Mouse (Mus musculus) MEL (cell line): ENCODE results near the gene Slc25a28. TPM values are rescaled to one million over a fixed set of nuclear protein-coding genes. Genes with fewer than 3 reads are reported as not detected.
A peak's percentile ranks its signal among the peaks of the same experiment; 100 is the strongest.

ENCODE experiments used
- DNase-seq: peaks from one replicate; pipeline ENCODE4 v3.0.0; 2011; ENCODE audit warnings: low read depth, low spot score
- H3K27ac ChIP-seq: 2 replicates; pipeline ENCODE4 v1.5.1; 2012; ENCODE audit warnings: low read depth, mild to moderate bottlenecking, control low read depth, low read length, moderate library complexity; ENCODE audit not compliant: control insufficient read depth
- H3K27me3 ChIP-seq, 2 experiments: fragments of 150-350 bp in 1 of 2; sonication (generic) in 1 of 2; 2 replicates each; pipeline ENCODE4 v1.6.1; 2012; ENCODE audit warnings: low read length in 2 of 2, mild to moderate bottlenecking in 2 of 2, improper control_type of control experiment in 1 of 2, moderate library complexity in 1 of 2; ENCODE audit not compliant: insufficient read depth in 2 of 2, control insufficient read depth in 1 of 2
- H3K36me3 ChIP-seq, 2 experiments: 2 replicates each; pipeline ENCODE4 v1.6.1; 2012 to 2014; ENCODE audit warnings: low read length in 2 of 2, improper control_type of control experiment in 1 of 2, inconsistent platforms in 1 of 2, mild to moderate bottlenecking in 1 of 2; ENCODE audit not compliant: insufficient read depth in 2 of 2, control insufficient read depth in 1 of 2
- H3K4me1 ChIP-seq, 2 experiments: fragments of 150-350 bp in 1 of 2; sonication (generic) in 1 of 2; 2 replicates each; pipeline ENCODE4 v1.6.1; 2012; ENCODE audit warnings: low read length in 2 of 2, improper control_type of control experiment in 1 of 2, mild to moderate bottlenecking in 1 of 2; ENCODE audit not compliant: insufficient read depth in 2 of 2, control insufficient read depth in 1 of 2
- H3K4me3 ChIP-seq, 2 experiments: fragments of 150-350 bp in 1 of 2; sonication (generic) in 1 of 2; 2 replicates each; pipeline ENCODE4 v1.5.1; 2012; ENCODE audit warnings: low read depth in 2 of 2, low read length in 2 of 2, mild to moderate bottlenecking in 2 of 2, moderate library complexity in 2 of 2, control low read depth in 1 of 2, improper control_type of control experiment in 1 of 2; ENCODE audit not compliant: control insufficient read depth in 1 of 2, insufficient read depth in 1 of 2
- H3K79me2 ChIP-seq: 2 replicates; pipeline ENCODE4 v1.6.1; 2012; ENCODE audit warnings: mild to moderate bottlenecking, low read length, moderate library complexity; ENCODE audit not compliant: control insufficient read depth, poor library complexity, insufficient read depth
- H3K9ac ChIP-seq: 2 replicates; pipeline ENCODE4 v1.6.1; 2012; ENCODE audit warnings: low read depth, mild to moderate bottlenecking, control low read depth, low read length, moderate library complexity; ENCODE audit not compliant: control insufficient read depth, poor library complexity, severe bottlenecking
- H3K9me3 ChIP-seq: fragments of 150-350 bp; sonication (generic); replicated peaks from 2 replicates; pipeline ENCODE4 v1.6.1; 2012; ENCODE audit warnings: mild to moderate bottlenecking, low read length, improper control_type of control experiment, moderate library complexity; ENCODE audit not compliant: insufficient read depth
- CHD1 ChIP-seq: IDR thresholded peaks from 2 replicates; pipeline ENCODE4 v1.6.1; 2012; ENCODE audit warnings: low read depth, mild to moderate bottlenecking, inconsistent platforms, low read length, improper control_type of control experiment
- E2F4 ChIP-seq: IDR thresholded peaks from 2 replicates; pipeline ENCODE4 v1.6.1; 2011; ENCODE audit warnings: low read depth, low read length, improper control_type of control experiment, borderline replicate concordance
- ELF1 ChIP-seq: IDR thresholded peaks from 2 replicates; pipeline ENCODE4 v1.6.1; 2014; ENCODE audit warnings: low read depth, mild to moderate bottlenecking, inconsistent platforms, low read length, improper control_type of control experiment, moderate library complexity
- EP300 ChIP-seq, 2 experiments: IDR thresholded peaks; 2 replicates each; pipeline ENCODE4 v1.6.1; 2011; ENCODE audit warnings: improper control_type of control experiment in 2 of 2, low read length in 2 of 2, low read depth in 1 of 2, mild to moderate bottlenecking in 1 of 2
- ETS1 ChIP-seq: IDR thresholded peaks from 2 replicates; pipeline ENCODE4 v1.6.1; 2012; ENCODE audit warnings: low read depth, mild to moderate bottlenecking, inconsistent platforms, low read length, improper control_type of control experiment, moderate library complexity
- GABPA ChIP-seq: IDR thresholded peaks from 2 replicates; pipeline ENCODE4 v1.6.1; 2012; ENCODE audit warnings: low read depth, mild to moderate bottlenecking, inconsistent platforms, low read length, improper control_type of control experiment, moderate library complexity
- GATA1 ChIP-seq: IDR thresholded peaks from 2 replicates; pipeline ENCODE4 v1.6.1; 2011; ENCODE audit warnings: low read depth, low read length, improper control_type of control experiment
- HCFC1 ChIP-seq: IDR thresholded peaks from 2 replicates; pipeline ENCODE4 v1.6.1; 2012; ENCODE audit warnings: low read depth, mild to moderate bottlenecking, inconsistent platforms, low read length, improper control_type of control experiment, moderate library complexity
- JUND ChIP-seq: IDR thresholded peaks from 2 replicates; pipeline ENCODE4 v1.6.1; 2011; ENCODE audit warnings: low read depth, mild to moderate bottlenecking, improper control_type of control experiment, low read length
- KAT2A ChIP-seq: conservative IDR thresholded peaks from 2 replicates; pipeline ENCODE4 v1.6.1; 2012; ENCODE audit warnings: low read depth, low read length, improper control_type of control experiment, inconsistent platforms
- MAFK ChIP-seq: IDR thresholded peaks from 2 replicates; pipeline ENCODE4 v1.6.1; 2011; ENCODE audit warnings: low read depth, mild to moderate bottlenecking, low read length, improper control_type of control experiment, borderline replicate concordance
- MAZ ChIP-seq: IDR thresholded peaks from 2 replicates; pipeline ENCODE4 v1.6.1; 2012; ENCODE audit warnings: low read depth, mild to moderate bottlenecking, inconsistent platforms, low read length, improper control_type of control experiment
- MEF2A ChIP-seq: IDR thresholded peaks from 2 replicates; pipeline ENCODE4 v1.6.1; 2014; ENCODE audit warnings: low read depth, mild to moderate bottlenecking, inconsistent platforms, low read length, improper control_type of control experiment; ENCODE audit not compliant: poor library complexity, insufficient replicate concordance, severe bottlenecking; ENCODE audit errors: extremely low read depth
- MXI1 ChIP-seq: IDR thresholded peaks from 2 replicates; pipeline ENCODE4 v1.6.1; 2011; ENCODE audit warnings: mild to moderate bottlenecking, low read depth, low read length, improper control_type of control experiment
- MYB ChIP-seq: IDR thresholded peaks from 2 replicates; pipeline ENCODE4 v1.6.1; 2011; ENCODE audit warnings: mild to moderate bottlenecking, low read depth, low read length, improper control_type of control experiment
- MYC ChIP-seq: IDR thresholded peaks from 2 replicates; pipeline ENCODE4 v1.6.1; 2011; ENCODE audit warnings: low read depth, mild to moderate bottlenecking, low read length, improper control_type of control experiment, moderate library complexity
- NELFE ChIP-seq: IDR thresholded peaks from 2 replicates; pipeline ENCODE4 v1.6.1; 2011; ENCODE audit warnings: low read depth, low read length, improper control_type of control experiment
- NRF1 ChIP-seq: IDR thresholded peaks from 2 replicates; pipeline ENCODE4 v1.6.1; 2014; ENCODE audit warnings: low read depth, mild to moderate bottlenecking, inconsistent platforms, low read length, improper control_type of control experiment, moderate library complexity; ENCODE audit not compliant: poor library complexity, insufficient read depth, severe bottlenecking
- POLR2A ChIP-seq, 2 experiments: IDR thresholded peaks; 2 replicates each; pipeline ENCODE4 v1.6.1; 2011 to 2012; ENCODE audit warnings: low read length in 2 of 2, mild to moderate bottlenecking in 2 of 2, control low read depth in 1 of 2, improper control_type of control experiment in 1 of 2, low read depth in 1 of 2, moderate library complexity in 1 of 2; ENCODE audit not compliant: control insufficient read depth in 1 of 2, insufficient read depth in 1 of 2, poor library complexity in 1 of 2
- POLR2AphosphoS2 ChIP-seq: IDR thresholded peaks from 2 replicates; pipeline ENCODE4 v1.6.1; 2011; ENCODE audit warnings: low read length, improper control_type of control experiment
- POLR2AphosphoS5 ChIP-seq: IDR thresholded peaks from 2 replicates; pipeline ENCODE4 v1.6.1; 2012; ENCODE audit warnings: low read depth, borderline replicate concordance, mild to moderate bottlenecking, inconsistent platforms, low read length, moderate library complexity, mixed read lengths
- RCOR1 ChIP-seq: IDR thresholded peaks from 2 replicates; pipeline ENCODE4 v1.6.1; 2012; ENCODE audit warnings: low read depth, mild to moderate bottlenecking, inconsistent platforms, low read length, improper control_type of control experiment
- SIN3A ChIP-seq: IDR thresholded peaks from 2 replicates; pipeline ENCODE4 v1.6.1; 2012; ENCODE audit warnings: low read length, improper control_type of control experiment, inconsistent platforms
- SMC3 ChIP-seq: IDR thresholded peaks from 2 replicates; pipeline ENCODE4 v1.6.1; 2011; ENCODE audit warnings: low read depth, low read length, improper control_type of control experiment
- TAL1 ChIP-seq: IDR thresholded peaks from 2 replicates; pipeline ENCODE4 v1.6.1; 2012; ENCODE audit warnings: mild to moderate bottlenecking, inconsistent platforms, low read length, moderate library complexity, mixed read lengths
- TBP ChIP-seq: IDR thresholded peaks from 2 replicates; pipeline ENCODE4 v1.8.0; 2011; ENCODE audit warnings: low read depth, low read length, improper control_type of control experiment
- USF1 ChIP-seq: IDR thresholded peaks from 2 replicates; pipeline ENCODE4 v1.6.1; 2014; ENCODE audit warnings: low read depth, mild to moderate bottlenecking, inconsistent platforms, low read length, improper control_type of control experiment, moderate library complexity
- USF2 ChIP-seq, 2 experiments: IDR thresholded peaks; 2 replicates each; pipeline ENCODE4 v1.6.1; 2011 to 2012; ENCODE audit warnings: improper control_type of control experiment in 2 of 2, low read length in 2 of 2, borderline replicate concordance in 1 of 2, inconsistent platforms in 1 of 2, low read depth in 1 of 2, mild to moderate bottlenecking in 1 of 2; ENCODE audit not compliant: insufficient read depth in 1 of 2
- ZC3H11A ChIP-seq: IDR thresholded peaks from 2 replicates; pipeline ENCODE4 v1.6.1; 2012; ENCODE audit warnings: low read depth, mild to moderate bottlenecking, inconsistent platforms, low read length, improper control_type of control experiment
- ZKSCAN1 ChIP-seq: IDR thresholded peaks from 2 replicates; pipeline ENCODE4 v1.6.1; 2012; ENCODE audit warnings: low read depth, mild to moderate bottlenecking, inconsistent platforms, low read length, improper control_type of control experiment, moderate library complexity
- ZMIZ1 ChIP-seq: IDR thresholded peaks from 2 replicates; pipeline ENCODE4 v1.6.1; 2012; ENCODE audit warnings: low read depth, mild to moderate bottlenecking, inconsistent platforms, low read length, improper control_type of control experiment, moderate library complexity
- ZNF384 ChIP-seq: IDR thresholded peaks from 2 replicates; pipeline ENCODE4 v1.6.1; 2012; ENCODE audit warnings: low read depth, mild to moderate bottlenecking, inconsistent platforms, low read length, improper control_type of control experiment
- polyA plus RNA-seq, 2 experiments: library from polyadenylated mRNA; stranded (reverse) in 1 of 2; unstranded in 1 of 2; fragments of >175 nt in 1 of 2; fragments of >200 nt in 1 of 2; gene quantifications; 2 replicates each; pipeline versions ENCODE4 v1.2.1 to v1.2.4; 2012; ENCODE audit warnings: low replicate concordance in 2 of 2, low read depth in 1 of 2; ENCODE audit not compliant: insufficient read length in 2 of 2, insufficient read depth in 1 of 2, missing spikeins in 1 of 2
- total RNA-seq: library from RNA; depleted of rRNA; stranded (reverse); fragments of 300-350 nt; gene quantifications from 2 replicates; pipeline ENCODE4 v1.2.3, GENCODE M21; 2012

Slc25a28 gene
- total and polyA plus RNA-seq, 3 experiments = 58.2 to 110 TPM; not detected in 1

- TF ChIP-seq ZMIZ1 = 0 out of 2 replicates have a peak, but pooled peaks have one; percentile 32
- TF ChIP-seq GABPA = no peak
These were observed 3.9 kb upstream of the Slc25a28 start (continued) for GRCm38 (mm10) chr19:43678467-43679003.

- Histone ChIP-seq H3K4me3 (peak overlapping the region; percentile 66 to 77), H3K27me3 (no peaks in the 10 kb centered on the region), H3K36me3 (peaks cover 0 to 46% of the 10 kb centered on the region in 2 experiments; a peak in 2 of 4 replicates), H3K4me1 (peaks cover 14 to 39% of the 10 kb centered on the region in 2 experiments), H3K9me3 (no peaks in the 10 kb centered on the region), H3K79me2 (peaks cover 47% of the 10 kb centered on the region), H3K27ac (peak overlapping the region; percentile 92), H3K9ac (peak overlapping the region; percentile 81)
- DNase-seq = peak; percentile 85
- peak; percentile 89; the same call in 1 of the 2 replicates for TF ChIP-seq POLR2AphosphoS5
- TF ChIP-seq HCFC1 = no peak
- TF ChIP-seq JUND = peak; percentile 44; the same call in 1 of the 2 replicates
- no peak for TF ChIP-seq TAL1
- TF ChIP-seq MXI1 = peak; percentile 83
- 0 out of 2 replicates have a peak, but pooled peaks have one; percentile 0 for TF ChIP-seq USF1
- no peak; the same call in 1 of the 2 replicates for TF ChIP-seq MAZ
- TF ChIP-seq GATA1 = no peak
- TF ChIP-seq POLR2A (IDR thresholded peaks at IDR 0.05; ENCODE audit: control insufficient read depth in 1 of 2, insufficient read depth in 1 of 2, low read depth in 1 of 2, low read length in 2 of 2, poor library complexity in 1 of 2) = peak in 1 of 2 experiments; percentile 96; a peak in 3 of 4 replicates
- TF ChIP-seq SMC3 = no peak
- 0 out of 4 replicates have a peak, but pooled peaks of 1 of the 2 experiments have one; percentile 16 for TF ChIP-seq EP300 (IDR thresholded peaks at IDR 0.05; ENCODE audit: low read depth in 1 of 2, low read length in 2 of 2)
- TF ChIP-seq ETS1 = peak; percentile 69
- TF ChIP-seq KAT2A = no peak; the same call in 1 of the 2 replicates
- TF ChIP-seq NRF1 = no peak
- no peak for TF ChIP-seq RCOR1
- peak; percentile 93 for TF ChIP-seq SIN3A
- TF ChIP-seq POLR2AphosphoS2 = no peak
- peak; percentile 48; the same call in 1 of the 2 replicates for TF ChIP-seq TBP
- peak; percentile 65 for TF ChIP-seq CHD1
- TF ChIP-seq NELFE = no peak
- TF ChIP-seq MAFK = no peak
- TF ChIP-seq MEF2A = no peak
- no peak for TF ChIP-seq ZNF384
- TF ChIP-seq E2F4 = no peak
- TF ChIP-seq USF2 (IDR thresholded peaks at IDR 0.05; ENCODE audit: borderline replicate concordance in 1 of 2, insufficient read depth in 1 of 2, low read depth in 1 of 2, low read length in 2 of 2) = no peak
- no peak for TF ChIP-seq MYB
- TF ChIP-seq MYC = peak; percentile 80
- TF ChIP-seq ZKSCAN1 = no peak
- no peak for TF ChIP-seq ZC3H11A
- TF ChIP-seq ELF1 = no peak
These were observed 1.1 kb upstream of the Slc25a28 start for GRCm38 (mm10) chr19:43675525-43676400.
